Mouse (Mus musculus) kidney, postnatal 14 days (tissue): ENCODE measurements around the gene Atp6v0a4.
A peak's percentile ranks its signal among the peaks of the same experiment; 100 is the strongest.

Experiments
- DNase-seq: peaks from one replicate; pipeline ENCODE4 v3.0.0; 2022; ENCODE audit warnings: mixed read lengths

Gene Atp6v0a4

GRCm38 (mm10) chr6:38123471-38124206, 747 bp downstream of the Atp6v0a4 start:
- peak; percentile 36 for DNase-seq

- DNase-seq = peak; percentile 70
Observed at GRCm38 (mm10) chr6:38122791-38123190, 1.6 kb downstream of the Atp6v0a4 start.

GRCm38 (mm10) chr6:38121843-38122242, 2.5 kb downstream of the Atp6v0a4 start:
- no peak for DNase-seq

GRCm38 (mm10) chr6:38120681-38121371, 3.6 kb downstream of the Atp6v0a4 start:
- DNase-seq = peak; percentile 84

- DNase-seq = no peak
Observed at GRCm38 (mm10) chr6:38118341-38118740, 6.0 kb downstream of the Atp6v0a4 start.

- no peak for DNase-seq
Observed at GRCm38 (mm10) chr6:38116107-38116770, 8.1 kb downstream of the Atp6v0a4 start.

GRCm38 (mm10) chr6:38110859-38111258, 13.5 kb downstream of the Atp6v0a4 start:
- peak; percentile 74 for DNase-seq

- DNase-seq = peak; percentile 46
Observed at GRCm38 (mm10) chr6:38109871-38110270, 14.5 kb downstream of the Atp6v0a4 start.

- peak; percentile 58 for DNase-seq
Observed at GRCm38 (mm10) chr6:38109160-38109795, 15.1 kb downstream of the Atp6v0a4 start, which contains the start of gene Tmem213. Gene Tmem213, plus strand, starts transcription at chr6:38109255.

- no peak for DNase-seq
Observed at GRCm38 (mm10) chr6:38108449-38108848, 15.9 kb downstream of the Atp6v0a4 start.

- DNase-seq = no peak
Observed at GRCm38 (mm10) chr6:38105924-38106323, 18.5 kb downstream of the Atp6v0a4 start.

GRCm38 (mm10) chr6:38103775-38104174, 20.6 kb downstream of the Atp6v0a4 start:
- DNase-seq = no peak

- no peak for DNase-seq
Observed at GRCm38 (mm10) chr6:38102216-38102795, 22.1 kb downstream of the Atp6v0a4 start.

- peak; percentile 54 for DNase-seq
Observed at GRCm38 (mm10) chr6:38096961-38097370, 27.4 kb downstream of the Atp6v0a4 start.

- DNase-seq = no peak
Observed at GRCm38 (mm10) chr6:38094701-38095100, 29.7 kb downstream of the Atp6v0a4 start.

- DNase-seq = no peak
Observed at GRCm38 (mm10) chr6:38092539-38092938, 31.8 kb downstream of the Atp6v0a4 start.

- DNase-seq = no peak
Observed at GRCm38 (mm10) chr6:38087242-38088026, 37.0 kb downstream of the Atp6v0a4 start.

- DNase-seq = no peak
Observed at GRCm38 (mm10) chr6:38083204-38083603, 41.2 kb downstream of the Atp6v0a4 start.

- peak; percentile 37 for DNase-seq
Observed at GRCm38 (mm10) chr6:38081727-38082341, 42.6 kb downstream of the Atp6v0a4 start.

- DNase-seq = no peak
Observed at GRCm38 (mm10) chr6:38080364-38080763, 44.0 kb downstream of the Atp6v0a4 start.

- DNase-seq = no peak
Observed at GRCm38 (mm10) chr6:38073592-38073991, 50.8 kb downstream of the Atp6v0a4 start.
